Mouse (Mus musculus) embryo, embryonic 10 days (tissue): ENCODE measurements around the gene Mdga1.

Experiments used
- DNase-seq: peaks from one replicate; pipeline ENCODE4 v3.0.0-alpha.2; 2015; ENCODE audit warnings: low spot score

Mdga1 gene

DNA sequence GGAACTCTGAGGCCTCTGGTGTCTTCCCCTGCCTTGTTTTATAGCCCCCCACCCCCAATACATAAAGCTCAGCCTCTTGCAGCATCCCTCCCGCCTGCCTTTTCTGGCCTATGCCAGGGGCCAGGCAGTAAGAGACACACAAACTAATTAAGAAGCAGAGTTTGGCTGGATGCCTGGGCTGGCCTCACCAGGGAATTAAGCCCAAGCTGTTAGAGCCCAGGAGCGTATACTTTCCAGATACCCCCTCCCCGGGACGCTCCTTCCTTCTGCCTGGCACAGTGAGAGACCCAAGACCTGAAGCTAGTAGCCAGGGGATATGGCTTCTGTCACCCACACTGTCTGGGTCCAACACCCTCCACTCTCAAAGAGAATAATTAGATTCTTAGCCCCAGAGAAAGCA is 83.8 kb downstream of the Mdga1 start:
- no peak for DNase-seq

DNA sequence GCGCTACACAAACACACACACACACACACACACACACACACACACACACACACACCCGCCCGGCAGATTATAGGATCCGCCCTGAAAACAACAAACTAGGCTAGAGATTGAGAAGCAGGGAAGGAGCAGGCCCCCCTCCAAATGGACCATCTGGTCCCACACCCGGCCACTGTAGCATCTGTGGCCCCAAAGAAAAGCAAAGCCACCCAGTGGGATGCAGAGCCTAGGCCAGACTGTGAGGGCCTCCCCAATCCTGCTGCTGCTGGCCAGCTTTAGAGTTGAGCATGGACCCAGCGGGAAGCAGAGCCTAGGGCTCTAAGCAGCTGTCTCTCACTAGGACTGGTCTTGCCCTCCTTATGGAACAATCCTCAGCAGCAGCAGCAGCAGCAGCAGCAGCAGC is 85.3 kb downstream of the Mdga1 start:
- no peak for DNase-seq

DNA sequence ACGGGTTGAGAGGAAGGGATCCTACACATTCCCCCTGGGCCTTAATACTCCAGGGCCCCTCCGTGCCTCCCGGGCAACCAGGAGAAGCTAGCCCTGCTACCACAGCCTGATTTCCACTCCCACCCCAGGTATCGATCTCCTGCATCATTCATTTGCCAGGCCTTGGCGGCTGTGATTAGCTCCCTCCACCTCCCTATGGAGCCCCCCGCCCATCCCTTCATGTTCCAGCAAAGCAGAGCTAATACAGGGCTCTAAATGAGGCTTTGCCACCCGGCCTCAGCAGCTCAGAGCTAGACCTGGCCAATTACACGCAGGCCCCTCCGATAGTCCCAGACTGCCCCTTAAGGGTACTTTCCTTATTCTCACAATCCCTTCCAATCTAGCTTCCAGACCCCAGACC is 86.5 kb downstream of the Mdga1 start:
- DNase-seq, result no peak

DNA sequence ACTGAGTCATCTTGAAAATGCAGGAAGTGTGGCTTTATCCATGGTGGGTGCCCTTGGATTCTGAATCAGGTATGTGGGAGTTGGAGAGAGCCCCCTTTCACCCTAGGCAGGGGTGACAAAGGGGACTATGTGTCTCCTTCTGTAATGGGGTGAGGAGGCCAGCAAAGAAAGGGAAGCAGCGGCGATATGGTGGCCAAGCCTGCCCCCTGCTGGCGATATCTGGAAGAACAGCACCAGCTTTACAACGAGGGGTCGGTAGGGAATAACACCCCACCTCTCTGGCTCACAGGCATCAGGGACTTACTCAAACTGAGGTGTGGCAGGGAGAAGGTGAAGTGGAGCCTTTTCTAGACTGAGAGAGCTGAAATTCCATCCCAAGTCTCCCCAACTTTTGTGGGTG is 87.0 kb downstream of the Mdga1 start:
- peak; percentile 83 for DNase-seq

DNA sequence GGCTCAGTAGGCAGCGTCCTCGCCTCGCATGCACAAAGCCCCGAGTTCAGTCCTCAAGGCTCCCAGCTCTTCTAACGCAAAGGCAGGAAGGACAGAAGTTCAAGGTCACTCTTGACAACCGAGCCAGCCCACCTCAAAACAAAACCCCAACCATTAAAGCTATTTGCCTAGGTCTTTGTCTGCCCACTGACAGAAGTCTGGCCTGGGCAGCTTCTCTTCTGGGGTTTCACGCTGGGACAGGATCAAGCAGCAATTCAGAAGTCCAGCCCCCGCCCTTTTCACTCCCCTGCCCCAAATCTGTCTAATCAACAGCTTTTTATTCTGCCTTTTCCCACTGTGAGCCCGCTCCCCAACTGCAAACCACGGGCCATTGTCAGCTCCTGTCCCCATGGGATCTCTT is 89.6 kb downstream of the Mdga1 start:
- no peak for DNase-seq

DNA sequence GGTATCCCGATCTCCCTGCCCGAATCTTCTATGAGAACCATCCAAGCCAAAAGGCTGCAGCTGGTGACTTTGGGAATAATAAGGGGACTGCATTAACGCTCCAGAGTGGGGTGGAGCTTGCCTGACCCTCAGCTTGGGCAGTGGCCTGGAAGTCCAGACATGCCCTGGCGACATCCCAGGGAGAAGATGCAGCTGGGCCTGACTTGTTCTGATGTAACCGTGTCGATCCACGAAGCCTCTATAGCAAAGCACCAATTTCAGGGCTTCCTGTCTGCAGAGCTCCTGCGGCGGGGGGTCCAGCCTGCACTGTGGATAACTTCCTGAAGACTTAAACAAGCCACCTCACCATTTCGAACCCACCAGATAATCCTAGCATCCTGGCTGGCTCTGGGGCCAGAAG is 90.9 kb downstream of the Mdga1 start:
- DNase-seq, result no peak

DNA sequence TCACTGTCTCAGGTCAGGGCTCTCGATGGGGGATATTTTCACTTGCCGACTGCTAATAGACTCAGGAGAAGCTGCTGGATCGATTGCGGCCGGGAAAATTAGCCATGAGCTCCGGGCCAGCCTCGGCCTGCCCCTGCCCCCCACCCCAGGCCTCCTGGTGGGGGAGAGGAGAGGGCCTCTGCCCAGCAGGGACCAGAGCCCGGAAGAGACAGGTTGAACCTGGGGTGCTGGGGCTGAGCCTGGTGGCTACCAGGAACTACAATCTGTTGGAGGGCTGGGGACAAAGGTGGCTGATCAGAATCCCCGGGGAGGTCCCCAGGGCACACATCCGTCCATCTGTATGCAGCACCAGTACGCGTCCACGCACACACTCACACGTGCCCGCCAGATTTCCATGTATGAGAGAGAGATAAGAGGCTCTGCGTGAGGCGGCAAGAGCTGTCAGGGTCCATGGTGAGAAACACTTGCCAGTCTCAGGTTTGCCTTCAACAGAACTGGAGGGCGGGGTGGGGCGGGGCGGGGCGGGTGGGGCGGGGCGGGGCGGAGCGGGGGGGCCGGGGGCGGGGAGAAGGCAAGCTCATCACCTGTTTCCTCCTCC is 95.7 kb downstream of the Mdga1 start:
- no peak for DNase-seq

DNA sequence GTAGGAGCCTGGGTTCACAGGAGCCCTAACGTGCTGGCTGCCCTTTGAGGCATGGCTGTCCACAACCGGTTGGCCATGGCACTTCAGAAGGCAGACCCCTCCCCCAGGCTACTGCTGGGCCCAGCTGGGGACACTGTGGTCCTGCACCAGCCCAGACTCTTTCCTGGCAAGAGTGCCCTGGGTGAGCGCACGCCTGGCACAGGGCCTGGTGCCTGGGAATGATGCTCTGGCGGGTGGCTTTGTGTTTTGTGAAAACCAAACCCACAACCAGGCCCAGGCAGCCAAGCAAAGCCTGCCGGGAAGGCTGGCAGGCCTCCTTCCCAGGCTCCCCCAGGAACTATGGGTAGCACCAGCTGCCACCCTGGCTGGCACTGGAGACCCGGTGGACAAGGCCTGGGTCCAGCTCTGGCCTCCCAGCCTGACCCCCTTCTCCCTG is 96.3 kb downstream of the Mdga1 start:
- no peak for DNase-seq

DNA sequence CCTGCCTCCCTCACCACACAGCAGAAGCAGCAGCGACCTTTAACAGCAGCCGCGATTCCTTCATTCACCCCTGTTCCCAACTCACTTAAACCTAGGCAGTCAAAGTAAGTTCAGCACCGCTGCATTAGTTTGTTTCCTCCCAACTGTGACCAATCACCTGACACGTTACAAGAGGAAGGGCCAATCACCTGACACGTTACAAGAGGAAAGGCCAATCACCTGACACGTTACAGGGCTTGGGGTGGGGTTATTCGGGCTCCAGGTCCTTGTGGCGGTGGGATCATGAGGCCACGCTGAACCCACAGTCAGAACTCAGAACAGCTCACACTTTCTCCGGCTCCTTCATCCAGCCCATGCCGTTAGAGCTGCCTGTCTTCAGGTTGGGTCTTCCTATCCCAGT is 99.6 kb downstream of the Mdga1 start:
- DNase-seq, result no peak

- DNase-seq, result no peak
Measured at GRCm38 (mm10) chr17:29865914-29866313, 104.0 kb downstream of the Mdga1 start.

DNA sequence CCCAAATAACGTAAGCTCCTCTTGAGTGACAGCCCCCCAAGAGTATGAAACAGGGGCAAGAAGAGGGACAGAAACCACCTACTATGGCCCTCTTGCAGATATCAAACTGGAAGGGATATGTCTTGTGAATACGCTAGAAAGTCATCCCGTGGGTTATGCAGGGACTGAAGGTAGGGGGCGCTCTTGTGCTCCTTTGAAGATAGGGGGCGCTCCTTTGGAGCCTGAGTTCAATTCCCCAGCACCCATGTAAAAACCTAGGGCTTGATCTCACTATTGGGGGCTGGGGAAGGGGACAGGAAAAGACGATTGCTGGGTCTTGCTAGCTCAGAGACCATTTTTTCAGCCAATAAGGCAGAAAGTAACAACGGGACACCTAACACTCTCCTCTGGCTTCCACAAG is 105.4 kb downstream of the Mdga1 start:
- DNase-seq, result no peak

GRCm38 (mm10) chr17:29859788-29860283 is 110.1 kb downstream of the Mdga1 start:
- no peak for DNase-seq

DNA sequence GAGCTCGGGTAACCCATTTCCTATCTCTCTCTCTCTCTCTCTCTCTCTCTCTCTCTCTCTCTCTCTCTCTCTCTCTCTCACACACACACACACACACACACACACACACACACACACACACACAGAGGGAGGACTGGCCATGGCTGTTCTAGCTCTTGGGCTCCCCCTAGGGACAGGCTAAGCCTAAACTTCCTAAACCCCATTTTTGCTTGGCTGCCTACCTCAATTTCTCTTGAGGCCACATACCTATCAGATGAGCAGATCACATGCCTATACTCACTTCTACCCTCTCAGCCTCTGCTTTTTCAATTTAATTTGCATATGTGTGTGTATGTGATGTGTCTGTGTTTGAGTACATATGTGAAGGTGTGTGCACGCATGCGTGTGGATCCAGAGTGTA is 111.1 kb downstream of the Mdga1 start:
- peak; percentile 34 for DNase-seq

DNA sequence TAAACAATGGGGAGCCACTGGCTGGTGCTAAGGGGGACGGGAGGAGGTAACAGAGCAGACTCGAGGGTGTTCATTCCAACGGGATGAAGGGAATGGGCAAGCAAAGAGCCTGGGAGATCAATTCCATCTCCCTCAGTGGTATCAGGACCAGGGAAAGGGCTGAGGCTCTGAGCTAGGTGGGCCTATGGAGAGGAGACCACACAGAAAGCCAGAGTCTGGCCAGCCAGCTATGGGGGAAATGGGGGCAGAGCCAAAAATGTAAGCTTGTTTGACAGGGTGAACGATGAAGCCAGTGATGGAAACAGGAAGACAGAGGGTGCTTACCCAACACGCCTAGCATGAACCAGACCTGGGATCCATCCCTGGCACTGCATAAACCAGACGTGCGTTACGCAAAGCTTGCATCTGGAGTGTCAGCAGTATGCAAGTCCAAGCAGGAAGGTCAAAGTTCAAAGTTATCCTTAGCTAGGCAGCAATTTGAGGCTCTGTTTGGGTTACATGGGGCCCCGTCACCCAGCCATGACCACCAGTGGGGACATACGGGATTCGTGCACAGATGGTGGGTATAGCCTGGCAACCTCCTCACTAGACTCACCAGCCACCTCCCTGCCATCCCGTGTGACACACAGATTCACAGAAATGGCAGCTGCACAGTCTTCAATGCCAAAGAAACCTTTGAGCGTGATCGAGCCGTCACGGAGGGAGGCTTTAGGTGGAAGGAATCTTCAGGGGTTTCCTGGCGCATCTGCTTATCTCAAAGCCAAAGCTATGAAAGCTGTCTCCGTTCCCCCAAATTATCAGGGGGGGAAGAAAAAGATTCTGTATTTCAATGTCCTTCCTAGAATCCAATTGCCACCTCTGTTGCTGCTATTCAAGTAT is 113.9 kb downstream of the Mdga1 start:
- no peak for DNase-seq

- no peak for DNase-seq
Measured at GRCm38 (mm10) chr17:29854835-29855234, 115.1 kb downstream of the Mdga1 start.

DNA sequence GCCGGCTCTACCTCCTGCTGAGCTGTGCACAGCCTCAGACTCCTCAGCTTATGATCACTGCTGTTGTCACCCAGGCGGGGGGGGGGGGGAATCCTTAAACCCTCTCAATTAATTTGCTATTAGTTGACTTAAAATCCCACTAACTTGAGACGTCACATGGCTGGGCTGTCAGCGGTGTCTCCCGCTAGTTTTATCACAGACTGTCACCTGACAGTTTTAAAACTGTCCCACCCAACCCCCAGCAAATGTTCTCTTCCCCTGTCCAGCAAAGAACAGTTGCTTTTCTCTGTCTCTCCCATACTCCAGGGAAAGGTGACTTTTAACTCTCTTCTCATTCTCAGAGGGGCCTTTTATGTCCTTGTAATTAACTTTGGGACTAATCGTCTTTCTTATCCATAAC is 115.5 kb downstream of the Mdga1 start:
- no peak for DNase-seq

DNA sequence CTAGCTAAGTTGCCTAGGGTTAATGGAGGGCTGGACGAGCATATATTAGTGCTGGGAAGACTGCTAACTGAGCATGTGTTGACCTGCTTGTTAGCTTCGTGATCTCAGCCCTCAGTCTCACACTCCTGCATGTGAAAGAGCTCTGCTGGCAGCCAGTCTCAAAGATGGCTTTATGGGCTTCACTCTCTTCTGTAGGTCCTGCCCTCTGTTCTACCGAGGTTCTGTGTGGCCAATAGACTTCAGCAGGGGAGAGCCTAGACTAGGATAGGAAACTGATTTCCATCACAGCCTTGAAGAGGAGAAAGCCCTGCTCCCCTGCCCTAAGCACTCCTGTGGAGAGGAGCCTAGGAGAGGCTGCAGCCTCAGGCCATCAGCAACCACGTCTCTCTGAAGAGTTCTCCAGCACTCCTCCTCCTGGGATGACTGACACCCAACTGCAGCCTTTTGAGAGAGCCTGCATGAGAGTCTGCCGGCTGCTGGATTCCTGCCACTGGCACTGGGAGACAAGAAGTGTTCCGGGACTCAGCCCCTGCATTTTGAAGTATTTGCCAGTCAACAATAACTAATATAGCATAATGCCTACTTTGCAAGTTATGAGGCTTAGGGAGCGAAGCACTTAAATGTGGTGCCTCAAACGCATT is 116.9 kb downstream of the Mdga1 start:
- DNase-seq, result no peak

DNA sequence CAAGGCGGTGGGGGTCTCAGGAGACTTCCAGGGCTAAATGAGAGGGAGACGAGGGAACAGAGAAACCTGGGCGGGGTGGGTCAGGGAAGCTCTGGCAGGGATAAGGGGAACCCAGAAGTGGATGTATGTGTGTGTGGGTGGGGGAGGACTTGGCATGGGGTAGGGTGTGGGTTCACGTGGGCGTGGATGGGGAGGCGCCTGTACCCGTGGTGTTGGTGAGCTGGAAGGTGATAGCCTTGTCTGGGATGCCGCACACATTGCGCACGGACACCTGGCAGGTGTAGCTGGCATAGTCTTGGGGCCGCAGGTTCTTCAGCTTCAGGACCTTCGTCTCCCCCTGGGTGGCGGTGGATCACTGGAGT is 120.5 kb downstream of the Mdga1 start:
- no peak for DNase-seq

GRCm38 (mm10) chr17:29848793-29849435 is 121.0 kb downstream of the Mdga1 start:
- DNase-seq, result peak; percentile 73

- DNase-seq, result peak; percentile 66
Measured at GRCm38 (mm10) chr17:29847291-29847690, 122.6 kb downstream of the Mdga1 start.

- no peak for DNase-seq
Measured at GRCm38 (mm10) chr17:29846284-29846683, 123.6 kb downstream of the Mdga1 start.

- no peak for DNase-seq
Measured at GRCm38 (mm10) chr17:29844949-29845348, 124.9 kb downstream of the Mdga1 start.
